Comparison of ENCODE assay signal across 10 mouse cellular contexts in the genomic region with DNA sequence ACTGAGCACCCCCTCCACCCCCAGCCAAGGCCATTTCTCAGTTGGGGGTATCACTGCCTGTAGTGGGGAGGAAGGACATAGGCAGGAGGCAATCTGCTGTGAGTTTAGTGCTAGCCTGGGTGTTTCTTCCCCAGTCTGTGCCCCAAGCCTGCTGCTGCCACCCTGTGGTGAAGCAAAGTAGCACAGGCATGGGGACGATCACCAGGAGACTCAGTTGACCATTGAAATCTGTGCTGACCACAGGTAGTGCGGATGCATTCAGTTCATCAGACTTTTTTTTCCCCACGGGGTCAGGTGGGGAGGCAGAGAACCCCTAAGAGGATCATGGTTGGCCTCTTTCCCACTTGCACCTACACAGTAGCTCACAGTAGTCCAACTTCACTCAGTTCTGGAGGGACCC. TPM values are rescaled to one million over a fixed set of nuclear protein-coding genes. Genes with fewer than 3 reads are reported as not detected.
A peak's percentile ranks its signal among the peaks of the same experiment; 100 is the strongest.
DNase-seq lines count a peak whose midpoint lies in the region; ATAC-seq lines count a peak whose summit lies in the region.
"Had no signal": no experiment of that assay in that cellular context is flagged by ENCODE, and none has a peak within 500 bp of the region (broad histone marks: within the 10 kb centered on the region; RNA-seq: fewer than 3 reads in every experiment).

No protein-coding gene starts in this region.

- peak; percentile 62 for ATAC-seq in inflammation-experienced regulatory T-cells, adult 6 months
- ATAC-seq in neutrophil, adult 5-6 weeks (ENCODE audit: extremely low read depth, insufficient number of reproducible peaks, low FRiP score, poor library complexity, severe bottlenecking), result peak; percentile 62

- H3K9me3 ChIP-seq in embryonic facial prominence, embryonic 10.5 days, result no peaks in the 10 kb centered on the region
- H3K9me3 ChIP-seq: embryonic facial prominence, embryonic 12.5 days had no signal

- H3K4me3 ChIP-seq in embryonic facial prominence, embryonic 10.5 days, result no peak overlapping the region
- H3K4me3 ChIP-seq: embryonic facial prominence, embryonic 12.5 days had no signal

- WGBS in embryonic facial prominence, embryonic 10.5 days, result 49% methylated on average over 3 of the region's 3 CpGs

- no peaks in the 10 kb centered on the region for H3K4me1 ChIP-seq in embryonic facial prominence, embryonic 10.5 days
- H3K4me1 ChIP-seq: embryonic facial prominence, embryonic 12.5 days had no signal

- peaks cover 78% of the 10 kb centered on the region for H3K36me3 ChIP-seq in embryonic facial prominence, embryonic 10.5 days (replicated peaks)

- no peaks in the 10 kb centered on the region for H3K27me3 ChIP-seq in embryonic facial prominence, embryonic 10.5 days (replicated peaks; ENCODE audit: low read depth, poor library complexity, severe bottlenecking)
- H3K27me3 ChIP-seq: embryonic facial prominence, embryonic 12.5 days had no signal

- H3K27ac ChIP-seq in embryonic facial prominence, embryonic 10.5 days (replicated peaks), result no peak overlapping the region
- H3K27ac ChIP-seq: embryonic facial prominence, embryonic 12.5 days; macrophage had no signal

- DNase-seq in left cerebral cortex, adult 18-20 months (ENCODE audit: low spot score in 2 of 2), result peak; percentile 68 to 72
- no peak for DNase-seq in left cerebral cortex, adult 11 months (ENCODE audit: low spot score)
- DNase-seq in adrenal gland, postnatal 25 days, result peak; percentile 77
- peak; percentile 60 for DNase-seq in embryonic facial prominence, embryonic 10.5 days (ENCODE audit: low spot score)
- peak; percentile 64 for DNase-seq in liver
- DNase-seq in thymus, postnatal 10 days (ENCODE audit: low spot score in 2 of 2), result peak; percentile 23 to 64

RNA-seq across cellular contexts. Expression of gene Lat2, which starts 2.2 kb away (rescaled TPM):
- total RNA-seq in left cerebral cortex, adult 18-20 months (2021), result 1 to 10 TPM; 1.6 to 3.3 TPM
- total RNA-seq in adrenal gland, postnatal 25 days (2021), result 2.6 and 3.0 TPM in 2 replicates
- 3.4 and 3.7 TPM in 2 replicates for polyA plus RNA-seq in embryonic facial prominence, embryonic 10.5 days (2016; fragmentation: Nextera tagmentation; extraction: Ambion mirVana)
- polyA plus RNA-seq in inflammation-experienced regulatory T-cells, adult 6 months (2017; shearing (Covaris generic)), result 10 to 100 TPM in 2 of 3 experiments, 1 to 10 TPM in 1; 6.3 to 13.1 (median 12.2) TPM
- 170 and 179 TPM in 2 replicates for total RNA-seq in neutrophil, adult 5-6 weeks (2017)

RNA-seq across cellular contexts. Expression of gene Eif4h, which starts 22.2 kb away (rescaled TPM):
- total RNA-seq in left cerebral cortex, adult 18-20 months (2021), result 100 to 1,000 TPM; 322 to 329 TPM
- 273 and 304 TPM in 2 replicates for total RNA-seq in adrenal gland, postnatal 25 days (2021)
- polyA plus RNA-seq in embryonic facial prominence, embryonic 10.5 days (2016; fragmentation: Nextera tagmentation; extraction: Ambion mirVana), result 593 and 603 TPM in 2 replicates
- 100 to 1,000 TPM in 1 of 3 experiments, 10 to 100 TPM in 2; 92.8 to 133 (median 95.4) TPM for polyA plus RNA-seq in inflammation-experienced regulatory T-cells, adult 6 months (2017; shearing (Covaris generic))
- 196 and 215 TPM in 2 replicates for total RNA-seq in neutrophil, adult 5-6 weeks (2017)

RNA-seq across cellular contexts. Expression of gene Rfc2, which starts 35.9 kb away (rescaled TPM):
- 10 to 100 TPM; 54.9 to 64.6 TPM for total RNA-seq in left cerebral cortex, adult 18-20 months (2021)
- 46.6 and 60.4 TPM in 2 replicates for total RNA-seq in adrenal gland, postnatal 25 days (2021)
- polyA plus RNA-seq in embryonic facial prominence, embryonic 10.5 days (2016; fragmentation: Nextera tagmentation; extraction: Ambion mirVana), result 414 and 415 TPM in 2 replicates
- 100 to 1,000 TPM; 140 to 223 (median 144) TPM for polyA plus RNA-seq in inflammation-experienced regulatory T-cells, adult 6 months (2017; shearing (Covaris generic))
- 70.5 and 76.5 TPM in 2 replicates for total RNA-seq in neutrophil, adult 5-6 weeks (2017)

RNA-seq across cellular contexts. Expression of gene Syna, which starts 57.1 kb away (rescaled TPM):
- total RNA-seq in left cerebral cortex, adult 18-20 months (2021), result under 1 TPM in 1 of 2 experiments, not detected in 1; 0.21 TPM
- not detected in 2 replicates for total RNA-seq in adrenal gland, postnatal 25 days (2021)
- polyA plus RNA-seq in embryonic facial prominence, embryonic 10.5 days (2016; fragmentation: Nextera tagmentation; extraction: Ambion mirVana), result 0.10 TPM in 1 of 2 replicates, not detected in the other
- 1 to 10 TPM in 1 of 3 experiments, under 1 TPM in 1, not detected in 1; 0.28 to 1.1 TPM for polyA plus RNA-seq in inflammation-experienced regulatory T-cells, adult 6 months (2017; shearing (Covaris generic))
- total RNA-seq in neutrophil, adult 5-6 weeks (2017), result not detected in 2 replicates
- polyA plus RNA-seq: macrophage had no signal

Comparison
In these comparisons a context has a peak if more than half of its experiments do, and no peak if none do; other contexts are left out.
1. RNA of gene Lat2, which starts 2.2 kb away (total RNA-seq): 170 to 179 TPM in neutrophil, adult 5-6 weeks; 1.6 to 3.3 TPM in left cerebral cortex, adult 18-20 months and 2.6 to 3.0 TPM in adrenal gland, postnatal 25 days; every median in the first group is over 10 times any median in the second.